Mouse (Mus musculus) left cerebral cortex, adult 18-20 months (tissue): Measurements from ENCODE around the gene Ints7. TPM values are rescaled to one million over a fixed set of nuclear protein-coding genes. Genes with fewer than 3 reads are reported as not detected.

Experiments
- total RNA-seq, 2 experiments: library from RNA; stranded (reverse); gene quantifications; 2 replicates each; pipeline ENCODE4 v1.2.3; 2021

The Ints7 gene
- total RNA-seq, 2 experiments from 2014 or later, result 28.0 to 33.2 TPM

Other genes with a start within 250 kb of the Ints7 start
- 10 to 100 TPM in 1 of 2 experiments, 1 to 10 TPM in 1; 8.2 to 10.4 TPM for gene Tmem206, start 249.7 kb upstream of the Ints7 start, total RNA-seq
- gene Ppp2r5a, start 172.4 kb upstream of the Ints7 start, total RNA-seq, result 10 to 100 TPM; 89.2 to 94.1 TPM
- gene Dtl, start 92 bp upstream of the Ints7 start, total RNA-seq, result 1 to 10 TPM; 8.3 to 8.8 TPM
- gene Lpgat1, start 142.2 kb downstream of the Ints7 start, total RNA-seq, result 100 to 1,000 TPM; 185 to 194 TPM
- gene Nek2, start 245.8 kb downstream of the Ints7 start, total RNA-seq, result 1 to 10 TPM; 1.4 to 1.6 TPM